Mouse (Mus musculus) MEL (cell line): ENCODE measurements around the gene Cmklr1. TPM values are rescaled to one million over a fixed set of nuclear protein-coding genes. Genes with fewer than 3 reads are reported as not detected.

Experiments
- DNase-seq: peaks from one replicate; pipeline ENCODE4 v3.0.0; 2011; ENCODE audit warnings: low read depth, low spot score
- H3K27ac ChIP-seq: 2 replicates; pipeline ENCODE4 v1.5.1; 2012; ENCODE audit warnings: low read depth, mild to moderate bottlenecking, control low read depth, low read length, moderate library complexity; ENCODE audit not compliant: control insufficient read depth
- H3K27me3 ChIP-seq, 2 experiments: fragments of 150-350 bp in 1 of 2; sonication (generic) in 1 of 2; 2 replicates each; pipeline ENCODE4 v1.6.1; 2012; ENCODE audit warnings: low read length in 2 of 2, mild to moderate bottlenecking in 2 of 2, improper control_type of control experiment in 1 of 2, moderate library complexity in 1 of 2; ENCODE audit not compliant: insufficient read depth in 2 of 2, control insufficient read depth in 1 of 2
- H3K36me3 ChIP-seq, 2 experiments: 2 replicates each; pipeline ENCODE4 v1.6.1; 2012 to 2014; ENCODE audit warnings: low read length in 2 of 2, improper control_type of control experiment in 1 of 2, inconsistent platforms in 1 of 2, mild to moderate bottlenecking in 1 of 2; ENCODE audit not compliant: insufficient read depth in 2 of 2, control insufficient read depth in 1 of 2
- H3K4me1 ChIP-seq, 2 experiments: fragments of 150-350 bp in 1 of 2; sonication (generic) in 1 of 2; 2 replicates each; pipeline ENCODE4 v1.6.1; 2012; ENCODE audit warnings: low read length in 2 of 2, improper control_type of control experiment in 1 of 2, mild to moderate bottlenecking in 1 of 2; ENCODE audit not compliant: insufficient read depth in 2 of 2, control insufficient read depth in 1 of 2
- H3K4me3 ChIP-seq, 2 experiments: fragments of 150-350 bp in 1 of 2; sonication (generic) in 1 of 2; 2 replicates each; pipeline ENCODE4 v1.5.1; 2012; ENCODE audit warnings: low read depth in 2 of 2, low read length in 2 of 2, mild to moderate bottlenecking in 2 of 2, moderate library complexity in 2 of 2, control low read depth in 1 of 2, improper control_type of control experiment in 1 of 2; ENCODE audit not compliant: control insufficient read depth in 1 of 2, insufficient read depth in 1 of 2
- H3K79me2 ChIP-seq: 2 replicates; pipeline ENCODE4 v1.6.1; 2012; ENCODE audit warnings: mild to moderate bottlenecking, low read length, moderate library complexity; ENCODE audit not compliant: control insufficient read depth, poor library complexity, insufficient read depth
- H3K9ac ChIP-seq: 2 replicates; pipeline ENCODE4 v1.6.1; 2012; ENCODE audit warnings: low read depth, mild to moderate bottlenecking, control low read depth, low read length, moderate library complexity; ENCODE audit not compliant: control insufficient read depth, poor library complexity, severe bottlenecking
- H3K9me3 ChIP-seq: fragments of 150-350 bp; sonication (generic); replicated peaks from 2 replicates; pipeline ENCODE4 v1.6.1; 2012; ENCODE audit warnings: mild to moderate bottlenecking, low read length, improper control_type of control experiment, moderate library complexity; ENCODE audit not compliant: insufficient read depth
- BHLHE40 ChIP-seq: IDR thresholded peaks from 2 replicates; pipeline ENCODE4 v1.6.1; 2012; ENCODE audit warnings: low read depth, mild to moderate bottlenecking, inconsistent platforms, low read length, improper control_type of control experiment, borderline replicate concordance
- CTCF ChIP-seq, 3 experiments: IDR thresholded peaks in 2 of 3; conservative IDR thresholded peaks in 1 of 3; 2 replicates each; pipeline ENCODE4 v1.5.1; 2011 to 2012; ENCODE audit warnings: low read length in 3 of 3, low read depth in 2 of 3, mild to moderate bottlenecking in 2 of 3, improper control_type of control experiment in 1 of 3, inconsistent platforms in 1 of 3, mixed read lengths in 1 of 3, moderate library complexity in 1 of 3; ENCODE audit not compliant: control insufficient read depth in 1 of 3, insufficient read depth in 1 of 3, poor library complexity in 1 of 3, severe bottlenecking in 1 of 3
- EP300 ChIP-seq, 2 experiments: IDR thresholded peaks; 2 replicates each; pipeline ENCODE4 v1.6.1; 2011; ENCODE audit warnings: improper control_type of control experiment in 2 of 2, low read length in 2 of 2, low read depth in 1 of 2, mild to moderate bottlenecking in 1 of 2
- ETS1 ChIP-seq: IDR thresholded peaks from 2 replicates; pipeline ENCODE4 v1.6.1; 2012; ENCODE audit warnings: low read depth, mild to moderate bottlenecking, inconsistent platforms, low read length, improper control_type of control experiment, moderate library complexity
- GABPA ChIP-seq: IDR thresholded peaks from 2 replicates; pipeline ENCODE4 v1.6.1; 2012; ENCODE audit warnings: low read depth, mild to moderate bottlenecking, inconsistent platforms, low read length, improper control_type of control experiment, moderate library complexity
- GATA1 ChIP-seq: IDR thresholded peaks from 2 replicates; pipeline ENCODE4 v1.6.1; 2011; ENCODE audit warnings: low read depth, low read length, improper control_type of control experiment
- KAT2A ChIP-seq: conservative IDR thresholded peaks from 2 replicates; pipeline ENCODE4 v1.6.1; 2012; ENCODE audit warnings: low read depth, low read length, improper control_type of control experiment, inconsistent platforms
- MAZ ChIP-seq: IDR thresholded peaks from 2 replicates; pipeline ENCODE4 v1.6.1; 2012; ENCODE audit warnings: low read depth, mild to moderate bottlenecking, inconsistent platforms, low read length, improper control_type of control experiment
- MXI1 ChIP-seq: IDR thresholded peaks from 2 replicates; pipeline ENCODE4 v1.6.1; 2011; ENCODE audit warnings: mild to moderate bottlenecking, low read depth, low read length, improper control_type of control experiment
- NRF1 ChIP-seq: IDR thresholded peaks from 2 replicates; pipeline ENCODE4 v1.6.1; 2014; ENCODE audit warnings: low read depth, mild to moderate bottlenecking, inconsistent platforms, low read length, improper control_type of control experiment, moderate library complexity; ENCODE audit not compliant: poor library complexity, insufficient read depth, severe bottlenecking
- POLR2AphosphoS2 ChIP-seq: IDR thresholded peaks from 2 replicates; pipeline ENCODE4 v1.6.1; 2011; ENCODE audit warnings: low read length, improper control_type of control experiment
- POLR2AphosphoS5 ChIP-seq: IDR thresholded peaks from 2 replicates; pipeline ENCODE4 v1.6.1; 2012; ENCODE audit warnings: low read depth, borderline replicate concordance, mild to moderate bottlenecking, inconsistent platforms, low read length, moderate library complexity, mixed read lengths
- RAD21 ChIP-seq: IDR thresholded peaks from 2 replicates; pipeline ENCODE4 v1.6.1; 2011; ENCODE audit warnings: mild to moderate bottlenecking, low read depth, low read length, improper control_type of control experiment
- RCOR1 ChIP-seq: IDR thresholded peaks from 2 replicates; pipeline ENCODE4 v1.6.1; 2012; ENCODE audit warnings: low read depth, mild to moderate bottlenecking, inconsistent platforms, low read length, improper control_type of control experiment
- TAL1 ChIP-seq: IDR thresholded peaks from 2 replicates; pipeline ENCODE4 v1.6.1; 2012; ENCODE audit warnings: mild to moderate bottlenecking, inconsistent platforms, low read length, moderate library complexity, mixed read lengths
- TCF12 ChIP-seq: IDR thresholded peaks from 2 replicates; pipeline ENCODE4 v1.6.1; 2014; ENCODE audit warnings: low read depth, mild to moderate bottlenecking, inconsistent platforms, low read length, improper control_type of control experiment, moderate library complexity
- UBTF ChIP-seq: IDR thresholded peaks from 2 replicates; pipeline ENCODE4 v1.6.1; 2012; ENCODE audit warnings: low read depth, mild to moderate bottlenecking, inconsistent platforms, low read length, improper control_type of control experiment, moderate library complexity, borderline replicate concordance; ENCODE audit not compliant: insufficient read depth
- USF1 ChIP-seq: IDR thresholded peaks from 2 replicates; pipeline ENCODE4 v1.6.1; 2014; ENCODE audit warnings: low read depth, mild to moderate bottlenecking, inconsistent platforms, low read length, improper control_type of control experiment, moderate library complexity
- USF2 ChIP-seq, 2 experiments: IDR thresholded peaks; 2 replicates each; pipeline ENCODE4 v1.6.1; 2011 to 2012; ENCODE audit warnings: improper control_type of control experiment in 2 of 2, low read length in 2 of 2, borderline replicate concordance in 1 of 2, inconsistent platforms in 1 of 2, low read depth in 1 of 2, mild to moderate bottlenecking in 1 of 2; ENCODE audit not compliant: insufficient read depth in 1 of 2
- ZKSCAN1 ChIP-seq: IDR thresholded peaks from 2 replicates; pipeline ENCODE4 v1.6.1; 2012; ENCODE audit warnings: low read depth, mild to moderate bottlenecking, inconsistent platforms, low read length, improper control_type of control experiment, moderate library complexity
- ZMIZ1 ChIP-seq: IDR thresholded peaks from 2 replicates; pipeline ENCODE4 v1.6.1; 2012; ENCODE audit warnings: low read depth, mild to moderate bottlenecking, inconsistent platforms, low read length, improper control_type of control experiment, moderate library complexity
- ZNF384 ChIP-seq: IDR thresholded peaks from 2 replicates; pipeline ENCODE4 v1.6.1; 2012; ENCODE audit warnings: low read depth, mild to moderate bottlenecking, inconsistent platforms, low read length, improper control_type of control experiment
- polyA plus RNA-seq, 2 experiments: library from polyadenylated mRNA; stranded (reverse) in 1 of 2; unstranded in 1 of 2; fragments of >175 nt in 1 of 2; fragments of >200 nt in 1 of 2; gene quantifications; 2 replicates each; pipeline versions ENCODE4 v1.2.1 to v1.2.4; 2012; ENCODE audit warnings: low replicate concordance in 2 of 2, low read depth in 1 of 2; ENCODE audit not compliant: insufficient read length in 2 of 2, insufficient read depth in 1 of 2, missing spikeins in 1 of 2
- total RNA-seq: library from RNA; depleted of rRNA; stranded (reverse); fragments of 300-350 nt; gene quantifications from 2 replicates; pipeline ENCODE4 v1.2.3, GENCODE M21; 2012

Gene Cmklr1
- total and polyA plus RNA-seq, 3 experiments = not detected

- Histone ChIP-seq H3K27ac (no peak overlapping the region), H3K9ac (no peak overlapping the region), H3K36me3 (no peaks in the 10 kb centered on the region), H3K9me3 (no peaks in the 10 kb centered on the region), H3K4me1 (no peaks in the 10 kb centered on the region), H3K27me3 (no peaks in the 10 kb centered on the region), H3K4me3 (no peak overlapping the region), H3K79me2 (no peaks in the 10 kb centered on the region)
- no peak for DNase-seq
- no peak for TF ChIP-seq MXI1
- TF ChIP-seq TCF12 = no peak
- TF ChIP-seq GATA1 = no peak
- TF ChIP-seq RAD21 = no peak
- no peak for TF ChIP-seq GABPA
- no peak for TF ChIP-seq ETS1
- TF ChIP-seq ZNF384 = no peak
- no peak for TF ChIP-seq TAL1
- no peak for TF ChIP-seq KAT2A
- no peak for TF ChIP-seq USF1
- no peak for TF ChIP-seq ZMIZ1
- TF ChIP-seq POLR2AphosphoS5 = no peak
- TF ChIP-seq BHLHE40 = no peak
- TF ChIP-seq NRF1 = no peak
- TF ChIP-seq RCOR1 = no peak
- TF ChIP-seq ZKSCAN1 = no peak
- no peak for TF ChIP-seq UBTF
- TF ChIP-seq POLR2AphosphoS2 = no peak
- no peak for TF ChIP-seq MAZ
These were observed 69.4 kb downstream of the Cmklr1 start for GRCm38 (mm10) chr5:113580801-113581200.

- TF ChIP-seq USF2 (IDR thresholded peaks at IDR 0.05; ENCODE audit: borderline replicate concordance in 1 of 2, insufficient read depth in 1 of 2, low read depth in 1 of 2, low read length in 2 of 2) (no peak), CTCF (IDR thresholded peaks at IDR 0.05 in 2 of 3, conservative IDR thresholded peaks at IDR 0.05 in 1 of 3; ENCODE audit: control insufficient read depth in 1 of 3, insufficient read depth in 1 of 3, low read depth in 2 of 3, low read length in 3 of 3, poor library complexity in 1 of 3, severe bottlenecking in 1 of 3) (peak; percentile 10 to 40 (median 25); a peak in 4 of 6 replicates), EP300 (IDR thresholded peaks at IDR 0.05; ENCODE audit: low read depth in 1 of 2, low read length in 2 of 2) (no peak)
- TF ChIP-seq, all 39 proteins: peak for 1
- peak; percentile 6 for DNase-seq
- Histone ChIP-seq H3K9me3 (no peaks in the 10 kb centered on the region), H3K79me2 (no peaks in the 10 kb centered on the region), H3K4me3 (no peak overlapping the region), H3K4me1 (no peaks in the 10 kb centered on the region), H3K9ac (no peak overlapping the region), H3K36me3 (no peaks in the 10 kb centered on the region), H3K27me3 (no peaks in the 10 kb centered on the region), H3K27ac (no peak overlapping the region)
These were observed 70.0 kb downstream of the Cmklr1 start for GRCm38 (mm10) chr5:113580248-113580647.
